Mouse (Mus musculus) megakaryocyte, embryonic 14.5 days (primary cell): ENCODE measurements at regions not wholly inside any gene's neighbourhood (a gene's known extent, or its start where the extent isn't known, plus 50 kb on each side); places are given as distances from the start of the nearest gene placed in this dataset.

Experiments used
- H3K27me3 ChIP-seq: replicated peaks from 2 replicates; pipeline ENCODE3; 2012; ENCODE audit warnings: inconsistent platforms
- H3K36me3 ChIP-seq: replicated peaks from 2 replicates; pipeline ENCODE3; 2012; ENCODE audit warnings: low read length, inconsistent platforms, mixed read lengths
- H3K4me1 ChIP-seq: 2 replicates; pipeline ENCODE4 v1.6.1; 2012; ENCODE audit warnings: inconsistent platforms
- H3K4me3 ChIP-seq: replicated peaks from 2 replicates; pipeline ENCODE3; 2012; ENCODE audit warnings: moderate library complexity, mild to moderate bottlenecking, inconsistent platforms
- H3K9me3 ChIP-seq: 2 replicates; pipeline ENCODE4 v1.6.1; 2012; ENCODE audit warnings: inconsistent platforms
- FLI1 ChIP-seq: IDR thresholded peaks from 2 replicates; pipeline ENCODE4 v1.6.1; 2012; ENCODE audit warnings: low read length, inconsistent platforms, mixed read lengths
- GATA1 ChIP-seq: IDR thresholded peaks from 3 replicates; pipeline ENCODE4 v1.6.1; 2012; ENCODE audit warnings: mixed read lengths, low read length, inconsistent platforms, borderline replicate concordance

DNA sequence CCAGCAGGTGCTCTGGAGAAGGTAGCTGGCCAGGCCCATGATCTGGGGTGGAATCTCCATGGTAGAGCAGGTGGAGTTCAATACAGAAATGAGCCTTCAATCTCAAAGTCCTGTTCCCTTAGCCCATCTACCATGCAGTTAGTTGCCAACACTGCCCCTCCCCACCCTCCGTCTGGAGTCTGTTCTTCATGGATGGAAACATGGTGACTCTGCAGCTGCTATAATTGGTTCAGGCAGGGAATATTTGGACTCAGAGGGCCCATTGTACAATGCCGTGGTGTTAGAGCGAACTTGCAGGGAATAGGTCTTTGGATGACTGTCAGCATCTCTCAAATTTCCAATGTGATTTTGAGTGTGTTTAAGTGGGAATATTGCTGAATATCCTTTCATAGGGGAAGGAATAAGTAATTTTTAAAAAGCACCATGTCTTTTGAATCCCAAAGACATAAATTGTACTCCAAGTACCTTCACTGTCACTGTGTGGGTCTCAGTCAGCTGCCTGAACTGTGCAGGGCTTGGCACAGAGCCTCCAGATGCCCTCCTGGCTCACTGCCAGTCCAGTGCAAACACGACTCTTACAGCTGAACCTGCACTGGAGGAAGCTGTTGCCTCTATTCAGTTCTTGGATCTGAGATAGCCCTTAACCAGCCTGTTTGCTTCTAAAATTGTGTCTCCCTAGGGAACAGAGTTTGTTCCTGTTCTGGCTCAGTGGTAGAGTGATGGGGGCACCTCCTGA is 162.8 kb upstream of the Eef2kmt start:
- Histone ChIP-seq H3K36me3 (no peaks in the 10 kb centered on the region), H3K9me3 (no peaks in the 10 kb centered on the region), H3K4me1 (no peaks in the 10 kb centered on the region; the same call in 1 of the 2 replicates), H3K4me3 (no peak overlapping the region), H3K27me3 (peaks cover 13% of the 10 kb centered on the region)
- TF ChIP-seq FLI1, result no peak
- TF ChIP-seq GATA1, result no peak

DNA sequence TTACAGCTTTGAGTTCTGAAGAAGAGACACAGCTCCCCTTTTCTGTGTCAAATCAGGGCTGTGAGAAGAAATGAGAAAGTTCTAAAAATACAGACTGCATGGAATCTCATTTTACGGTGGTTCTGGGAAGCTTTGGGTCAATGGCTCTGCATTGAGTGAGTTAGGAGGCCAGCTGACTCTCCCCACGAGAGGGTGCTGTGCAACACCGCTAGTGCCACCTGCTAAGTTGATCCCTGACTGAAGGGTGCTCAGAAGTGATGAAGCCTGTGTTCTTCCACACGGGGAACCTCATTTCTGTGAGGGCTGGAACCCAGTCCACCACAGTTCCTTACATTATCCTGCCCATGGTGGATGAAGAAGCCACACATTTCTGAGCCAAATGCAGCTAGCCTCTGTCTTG is 159.5 kb upstream of the Eef2kmt start:
- Histone ChIP-seq H3K4me3 (no peak overlapping the region), H3K9me3 (no peaks in the 10 kb centered on the region), H3K27me3 (peaks cover 15% of the 10 kb centered on the region), H3K4me1 (no peaks in the 10 kb centered on the region), H3K36me3 (no peaks in the 10 kb centered on the region)
- TF ChIP-seq GATA1, result no peak
- TF ChIP-seq FLI1, result no peak

DNA sequence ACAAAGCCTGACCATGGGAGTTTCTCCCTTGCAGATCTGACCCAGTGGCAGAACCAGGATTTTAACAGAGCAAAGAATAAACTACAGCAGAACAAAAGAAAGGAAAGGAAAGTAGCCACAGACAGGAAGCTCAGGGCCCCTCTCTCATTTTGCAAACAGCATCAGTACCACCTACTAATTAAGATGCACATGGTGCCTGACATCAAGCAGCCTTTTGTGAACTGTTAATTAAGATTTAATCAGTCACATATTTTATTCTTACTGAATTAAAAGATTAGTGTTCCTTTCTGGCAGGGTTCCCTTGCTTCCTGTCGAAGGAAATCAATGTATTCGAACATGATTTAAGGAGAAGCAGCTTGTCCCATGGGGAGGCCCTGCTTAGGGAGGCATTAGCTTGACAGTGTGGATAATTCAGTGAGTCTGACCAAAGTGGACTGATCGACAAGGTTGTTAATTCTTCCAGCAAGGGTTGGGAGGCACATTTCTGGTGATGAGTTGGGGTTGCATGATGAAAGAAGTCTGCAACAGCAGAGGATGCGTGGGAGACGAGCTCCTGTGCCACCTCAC is 156.1 kb upstream of the Eef2kmt start:
- Histone ChIP-seq H3K36me3 (no peaks in the 10 kb centered on the region), H3K4me1 (peaks cover 4% of the 10 kb centered on the region; the same call in 1 of the 2 replicates), H3K9me3 (no peaks in the 10 kb centered on the region), H3K4me3 (no peak overlapping the region), H3K27me3 (peaks cover 19% of the 10 kb centered on the region)
- no peak for TF ChIP-seq GATA1
- no peak for TF ChIP-seq FLI1

DNA sequence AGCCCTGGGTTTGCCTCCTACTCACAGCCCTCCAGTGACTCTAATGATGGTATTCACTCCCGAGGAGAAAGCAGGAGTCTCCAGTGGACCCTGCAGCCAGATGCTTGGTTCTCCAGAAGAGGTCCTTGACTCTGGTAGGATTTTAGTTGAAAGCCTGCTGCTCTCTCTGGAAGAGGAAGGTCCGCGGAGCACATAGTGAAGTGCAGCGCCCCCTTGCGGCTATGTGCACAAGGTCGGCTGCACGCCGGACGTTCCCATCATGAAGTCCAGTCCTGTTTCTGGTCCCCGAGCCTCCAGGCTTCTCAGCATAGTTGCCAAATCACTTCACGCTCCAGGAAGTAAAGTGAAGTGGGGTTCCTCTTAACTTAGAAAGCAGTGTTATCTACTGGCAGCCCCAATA is 150.9 kb upstream of the Eef2kmt start:
- peaks cover 35% of the 10 kb centered on the region for H3K27me3 ChIP-seq
- peaks cover 14% of the 10 kb centered on the region for H3K4me1 ChIP-seq
- H3K4me3 ChIP-seq, result no peak overlapping the region
- TF ChIP-seq GATA1 (no peak), FLI1 (no peak)
- no peaks in the 10 kb centered on the region for H3K9me3 ChIP-seq
- no peaks in the 10 kb centered on the region for H3K36me3 ChIP-seq

DNA sequence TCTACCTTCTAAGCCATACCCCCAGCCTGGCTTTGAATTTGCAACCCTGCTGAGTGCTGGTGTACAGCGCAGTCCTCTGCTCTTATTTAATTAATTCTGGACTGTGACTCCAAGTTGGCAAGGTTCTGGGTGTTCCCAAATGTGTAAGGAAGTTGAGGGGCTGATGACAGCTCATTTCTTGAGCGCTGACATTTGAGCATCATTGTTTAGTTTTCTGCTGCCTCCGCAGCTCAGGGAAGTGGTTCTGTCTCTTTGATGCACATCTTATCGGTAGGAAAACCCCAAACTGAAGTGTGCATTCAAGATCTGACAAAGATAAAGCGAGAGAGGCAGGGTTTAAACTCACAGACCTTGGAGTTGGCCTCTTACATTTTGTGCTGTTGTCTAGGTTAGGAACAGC is 137.6 kb upstream of the Eef2kmt start:
- peaks cover 30% of the 10 kb centered on the region for H3K9me3 ChIP-seq
- no peaks in the 10 kb centered on the region for H3K4me1 ChIP-seq
- peaks cover 15% of the 10 kb centered on the region for H3K27me3 ChIP-seq
- no peaks in the 10 kb centered on the region for H3K36me3 ChIP-seq
- TF ChIP-seq GATA1 (no peak), FLI1 (no peak)
- no peak overlapping the region for H3K4me3 ChIP-seq

DNA sequence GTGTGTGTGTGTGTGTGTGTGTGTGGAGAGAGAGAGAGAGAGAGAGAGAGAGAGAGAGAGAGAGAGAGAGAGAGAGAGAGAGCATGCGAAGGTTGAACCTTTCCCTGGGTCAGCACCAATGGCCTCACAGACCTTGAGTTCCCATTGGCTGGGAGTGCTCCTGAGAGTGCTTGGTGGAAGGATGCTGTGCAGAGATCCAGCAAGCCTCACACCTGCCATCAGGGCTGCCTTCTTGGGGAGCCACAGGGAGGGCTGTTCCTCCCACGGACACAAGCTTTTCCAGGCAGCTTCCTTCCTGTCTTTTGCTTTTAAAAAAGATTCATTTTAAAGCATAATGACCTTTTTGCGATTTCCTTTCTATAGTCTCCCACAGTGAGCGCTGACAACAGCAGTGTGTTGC is 127.1 kb upstream of the Eef2kmt start:
- Histone ChIP-seq H3K9me3 (no peaks in the 10 kb centered on the region; the same call in 1 of the 2 replicates), H3K36me3 (no peaks in the 10 kb centered on the region), H3K4me3 (no peak overlapping the region), H3K27me3 (peaks cover 55% of the 10 kb centered on the region), H3K4me1 (peaks cover 16% of the 10 kb centered on the region)
- TF ChIP-seq FLI1, result no peak
- no peak for TF ChIP-seq GATA1

DNA sequence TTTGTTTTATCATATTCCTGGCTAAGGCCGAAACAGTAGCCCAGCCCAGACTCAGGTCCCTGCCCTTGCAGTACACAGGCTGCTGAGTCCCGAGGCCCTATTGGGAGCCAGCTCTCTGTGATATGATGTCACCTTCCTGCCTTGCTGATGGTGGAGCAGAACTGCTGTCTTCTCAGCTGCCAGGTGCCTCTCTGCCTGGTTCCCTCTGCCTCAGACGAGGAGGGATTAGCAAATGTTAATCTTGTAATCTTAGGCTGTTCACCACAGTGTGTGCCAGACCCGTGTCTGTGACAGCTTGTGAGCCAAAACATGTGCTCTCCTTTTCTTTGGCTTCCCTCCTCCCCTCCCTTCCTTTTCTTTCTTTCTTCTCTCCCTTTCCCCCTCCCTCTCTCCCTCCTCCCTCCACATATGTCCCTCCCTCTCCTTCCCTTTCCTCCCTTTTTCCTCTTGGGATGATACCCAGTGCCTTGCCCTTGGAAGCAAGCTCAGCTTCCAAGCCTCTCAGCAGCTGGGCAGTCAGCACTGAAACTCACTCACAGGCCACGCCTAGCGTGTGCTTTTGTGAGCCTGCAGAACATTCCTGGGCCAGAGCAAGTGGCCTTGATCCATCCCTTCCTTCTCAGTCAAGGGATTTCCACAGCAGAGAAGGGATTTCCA is 126.6 kb upstream of the Eef2kmt start:
- Histone ChIP-seq H3K27me3 (peaks cover 61% of the 10 kb centered on the region), H3K4me1 (peaks cover 20% of the 10 kb centered on the region), H3K9me3 (peaks cover 5% of the 10 kb centered on the region; the same call in 1 of the 2 replicates), H3K4me3 (peak overlapping the region; percentile 17), H3K36me3 (no peaks in the 10 kb centered on the region)
- TF ChIP-seq FLI1 (no peak), GATA1 (no peak)

DNA sequence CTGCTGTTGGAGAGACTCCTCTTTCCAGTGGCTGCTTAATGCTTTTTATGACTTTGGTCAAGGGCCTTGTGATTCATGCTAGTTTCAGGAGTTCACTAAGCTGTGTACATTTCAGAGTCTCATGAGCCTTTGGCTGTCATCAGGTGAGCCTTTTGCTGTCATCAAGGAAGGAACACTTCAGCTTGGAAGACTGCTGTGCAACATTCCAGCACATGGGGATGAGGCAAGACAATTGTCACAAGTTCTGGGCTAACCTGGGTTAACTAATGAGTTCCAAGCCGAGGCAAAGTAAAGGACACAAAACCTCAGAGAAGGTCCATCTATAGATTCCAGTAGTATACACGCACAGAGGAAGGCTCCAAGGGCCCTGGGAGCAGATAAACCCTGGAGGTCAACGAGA is 124.8 kb upstream of the Eef2kmt start:
- Histone ChIP-seq H3K9me3 (peaks cover 9% of the 10 kb centered on the region; the same call in 1 of the 2 replicates), H3K36me3 (no peaks in the 10 kb centered on the region), H3K4me1 (peaks cover 20% of the 10 kb centered on the region), H3K27me3 (peaks cover 74% of the 10 kb centered on the region), H3K4me3 (no peak overlapping the region)
- TF ChIP-seq GATA1 (no peak), FLI1 (no peak)

DNA sequence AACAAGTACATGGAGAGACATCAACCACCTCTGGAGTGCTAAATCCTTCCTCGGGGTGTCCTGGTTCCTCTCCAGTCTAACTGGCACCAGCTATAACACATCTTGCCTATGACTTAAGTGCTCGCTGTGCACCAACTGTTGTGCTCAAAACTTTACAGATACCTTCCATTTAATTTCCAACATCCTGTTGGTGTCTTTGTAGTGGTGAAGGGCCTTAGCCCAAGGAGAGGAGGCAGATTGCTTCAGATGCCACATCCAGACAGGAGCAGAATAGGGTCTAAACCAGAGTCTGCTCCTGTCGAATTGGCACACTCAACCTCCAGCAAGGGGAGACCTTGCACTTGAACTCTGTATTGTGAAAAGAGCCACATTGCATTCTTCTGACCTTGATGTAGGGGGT is 121.2 kb upstream of the Eef2kmt start:
- no peak overlapping the region for H3K4me3 ChIP-seq
- no peaks in the 10 kb centered on the region for H3K36me3 ChIP-seq
- peaks cover 14% of the 10 kb centered on the region for H3K9me3 ChIP-seq
- H3K27me3 ChIP-seq, result peaks cover 55% of the 10 kb centered on the region
- peaks cover 27% of the 10 kb centered on the region for H3K4me1 ChIP-seq
- TF ChIP-seq GATA1 (no peak), FLI1 (no peak)
